Mouse (Mus musculus) Muller cell, postnatal 12 days (primary cell): ENCODE data around the gene Zfp457.
"Not testable (repeated sequence)": the region's sequence is repeated elsewhere in the genome, so short reads cannot be mapped to it uniquely, and the experiment has no call there.

Experiments used
- DNase-seq: peaks from one replicate; pipeline ENCODE4 v3.0.0-alpha.2; 2015; ENCODE audit errors: inconsistent ontology term

Gene Zfp457

GRCm38 (mm10) chr13:67305822-67306672 is at the start of gene Zfp457:
Gene Zfp457, minus strand, starts transcription at chr13:67306485.
- peak; percentile 89 for DNase-seq

- DNase-seq: no peak
Measured at GRCm38 (mm10) chr13:67351854-67352253, 45.6 kb upstream of the Zfp457 start.

GRCm38 (mm10) chr13:67343422-67343821 is 37.1 kb upstream of the Zfp457 start:
- DNase-seq: no peak

- DNase-seq: no peak
Measured at GRCm38 (mm10) chr13:67332877-67333276, 26.6 kb upstream of the Zfp457 start.

GRCm38 (mm10) chr13:67332019-67332724 is 25.9 kb upstream of the Zfp457 start, which contains the start of gene Zfp595:
Gene Zfp595, minus strand, starts transcription at chr13:67332570.
- DNase-seq: peak; percentile 83

GRCm38 (mm10) chr13:67306718-67307117 is 433 bp upstream of the Zfp457 start:
- no peak for DNase-seq

- peak; percentile 9 for DNase-seq
Measured at GRCm38 (mm10) chr13:67278314-67278713, 28.0 kb downstream of the Zfp457 start, which contains the start of gene Zfp458. Gene Zfp458, minus strand, starts transcription at chr13:67278466.

- DNase-seq: not testable (repeated sequence)
Measured at GRCm38 (mm10) chr13:67269383-67270065, 36.8 kb downstream of the Zfp457 start.

- peak; percentile 78 for DNase-seq
Measured at GRCm38 (mm10) chr13:67268568-67269369, 37.5 kb downstream of the Zfp457 start.
